Mouse (Mus musculus): Measurements from ENCODE around the gene Lgr5. TPM values are rescaled to one million over a fixed set of nuclear protein-coding genes. Genes with fewer than 3 reads are reported as not detected.

The Lgr5 gene
- polyA plus RNA-seq, 1 experiment = 1.5 TPM

DNA sequence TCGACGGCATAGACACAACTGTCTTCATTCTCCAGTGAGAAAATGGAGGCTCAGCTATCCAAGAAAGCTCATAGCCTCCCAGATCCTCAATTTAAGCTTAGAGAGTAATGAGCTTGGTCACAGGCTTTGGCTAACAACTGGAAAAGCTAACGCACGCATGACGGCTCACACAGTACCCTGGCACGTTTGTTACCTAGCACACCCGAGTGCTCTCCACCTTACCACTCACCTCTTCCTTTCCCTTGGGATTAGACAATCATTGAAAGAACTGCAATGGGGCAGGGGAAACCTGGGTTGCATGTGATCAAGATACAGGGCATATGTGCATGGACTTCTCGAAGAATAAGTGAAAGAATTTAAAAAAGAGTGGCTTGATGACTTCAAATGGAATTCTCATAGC, 119.6 kb downstream of the Lgr5 start:
- TF ChIP-seq POLR2A (IDR thresholded peaks at IDR 0.05; ENCODE audit: extremely low read depth, insufficient read depth, low read length) = no peak
- TF ChIP-seq CTCF (IDR thresholded peaks at IDR 0.05; ENCODE audit: extremely low read depth, insufficient read depth, low read length) = no peak
- H3K4me1 ChIP-seq (ENCODE audit: control insufficient read depth, insufficient read depth, low read length) = no peaks in the 10 kb centered on the region
- H3K4me3 ChIP-seq (ENCODE audit: insufficient read depth, low read length) = no peak overlapping the region
- no peak overlapping the region for H3K27ac ChIP-seq (ENCODE audit: insufficient read depth, low read length)

DNA sequence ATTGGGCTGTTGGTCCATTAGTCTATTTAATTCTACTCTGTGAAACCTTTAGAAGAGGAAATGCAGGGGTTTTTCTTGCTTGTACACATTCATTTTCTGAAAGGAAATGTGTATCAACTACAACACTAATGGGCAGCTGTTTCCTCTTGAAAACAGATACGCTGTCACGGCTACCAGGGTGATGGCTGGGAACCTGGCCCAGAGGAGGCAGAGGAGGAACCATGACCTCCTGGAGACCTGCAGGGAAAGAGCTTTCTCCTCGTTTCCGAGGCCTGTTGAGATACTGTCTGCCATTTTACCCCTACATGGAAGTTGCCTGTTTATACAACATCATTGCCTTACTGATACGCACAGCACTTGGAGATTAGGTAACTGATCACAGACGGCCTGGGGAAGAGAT, 121.8 kb downstream of the Lgr5 start:
- H3K4me3 ChIP-seq (ENCODE audit: insufficient read depth, low read length) = no peak overlapping the region
- H3K27ac ChIP-seq (ENCODE audit: insufficient read depth, low read length) = no peak overlapping the region
- TF ChIP-seq POLR2A (IDR thresholded peaks at IDR 0.05; ENCODE audit: extremely low read depth, insufficient read depth, low read length) (no peak), CTCF (IDR thresholded peaks at IDR 0.05; ENCODE audit: extremely low read depth, insufficient read depth, low read length) (no peak)
- no peaks in the 10 kb centered on the region for H3K4me1 ChIP-seq (ENCODE audit: control insufficient read depth, insufficient read depth, low read length)

DNA sequence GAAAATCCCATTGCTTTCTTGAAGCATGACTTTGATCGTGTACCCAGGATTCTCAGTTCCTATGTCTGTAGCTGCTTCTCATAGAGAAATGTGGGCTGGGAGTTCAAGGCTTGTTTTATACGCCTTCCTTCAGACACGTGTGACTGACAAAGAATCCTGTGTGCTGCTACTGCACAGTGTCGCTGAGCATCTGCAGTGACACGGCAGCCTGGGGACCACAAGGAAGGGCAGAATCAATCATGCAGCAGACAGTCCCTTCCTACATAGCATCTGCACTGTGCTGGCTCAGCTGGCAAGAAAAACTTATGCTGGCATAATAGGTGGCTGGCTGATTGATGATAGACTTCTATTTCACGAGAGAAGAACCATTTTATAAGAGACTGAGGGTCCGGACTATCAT, 122.5 kb downstream of the Lgr5 start:
- Histone ChIP-seq H3K27ac (ENCODE audit: insufficient read depth, low read length) (no peak overlapping the region), H3K4me1 (ENCODE audit: control insufficient read depth, insufficient read depth, low read length) (no peaks in the 10 kb centered on the region)
- TF ChIP-seq CTCF (IDR thresholded peaks at IDR 0.05; ENCODE audit: extremely low read depth, insufficient read depth, low read length) (no peak), POLR2A (IDR thresholded peaks at IDR 0.05; ENCODE audit: extremely low read depth, insufficient read depth, low read length) (no peak)

DNA sequence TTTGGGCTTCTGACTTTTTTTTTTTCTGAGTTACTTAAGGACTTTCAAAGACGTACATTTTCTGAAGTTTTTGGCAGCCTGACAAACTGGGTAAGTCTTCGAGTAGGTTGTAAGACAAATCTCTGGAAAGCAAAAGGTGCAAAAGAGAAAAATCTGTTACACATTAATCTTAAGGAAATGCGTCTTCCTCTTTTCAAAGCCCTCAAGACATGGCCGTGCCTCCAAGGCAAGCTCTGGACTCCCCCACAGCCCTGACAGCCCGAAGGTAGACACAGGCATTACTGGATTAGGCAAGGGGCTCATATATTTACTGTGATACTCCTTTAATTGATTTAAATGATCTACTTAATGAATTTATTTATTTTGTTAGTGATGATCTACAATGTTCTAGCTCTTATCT, 124.9 kb downstream of the Lgr5 start:
- Histone ChIP-seq H3K27ac (ENCODE audit: insufficient read depth, low read length) (no peak overlapping the region), H3K4me3 (ENCODE audit: insufficient read depth, low read length) (no peak overlapping the region), H3K4me1 (ENCODE audit: control insufficient read depth, insufficient read depth, low read length) (no peaks in the 10 kb centered on the region)
- TF ChIP-seq CTCF (IDR thresholded peaks at IDR 0.05; ENCODE audit: extremely low read depth, insufficient read depth, low read length) (no peak), POLR2A (IDR thresholded peaks at IDR 0.05; ENCODE audit: extremely low read depth, insufficient read depth, low read length) (no peak)

More for the DNA sequence above, 122.5 kb downstream of the Lgr5 start:
- H3K4me3 ChIP-seq (ENCODE audit: insufficient read depth, low read length) = no peak overlapping the region

- no peak for TF ChIP-seq CTCF (IDR thresholded peaks at IDR 0.05; ENCODE audit: extremely low read depth, insufficient read depth, low read length)
- Histone ChIP-seq H3K4me3 (ENCODE audit: insufficient read depth, low read length) (no peak overlapping the region), H3K4me1 (ENCODE audit: control insufficient read depth, insufficient read depth, low read length) (no peaks in the 10 kb centered on the region), H3K27ac (ENCODE audit: insufficient read depth, low read length) (no peak overlapping the region)
Observed at GRCm38 (mm10) chr10:115457368-115458021, 130.1 kb downstream of the Lgr5 start.

GRCm38 (mm10) chr10:115448614-115449013, 139.0 kb downstream of the Lgr5 start:
- H3K4me3 ChIP-seq (ENCODE audit: insufficient read depth, low read length) = no peak overlapping the region
- H3K4me1 ChIP-seq (ENCODE audit: control insufficient read depth, insufficient read depth, low read length) = no peaks in the 10 kb centered on the region
- TF ChIP-seq POLR2A (IDR thresholded peaks at IDR 0.05; ENCODE audit: extremely low read depth, insufficient read depth, low read length) (no peak), CTCF (IDR thresholded peaks at IDR 0.05; ENCODE audit: extremely low read depth, insufficient read depth, low read length) (no peak)
- no peak overlapping the region for H3K27ac ChIP-seq (ENCODE audit: insufficient read depth, low read length)

DNA sequence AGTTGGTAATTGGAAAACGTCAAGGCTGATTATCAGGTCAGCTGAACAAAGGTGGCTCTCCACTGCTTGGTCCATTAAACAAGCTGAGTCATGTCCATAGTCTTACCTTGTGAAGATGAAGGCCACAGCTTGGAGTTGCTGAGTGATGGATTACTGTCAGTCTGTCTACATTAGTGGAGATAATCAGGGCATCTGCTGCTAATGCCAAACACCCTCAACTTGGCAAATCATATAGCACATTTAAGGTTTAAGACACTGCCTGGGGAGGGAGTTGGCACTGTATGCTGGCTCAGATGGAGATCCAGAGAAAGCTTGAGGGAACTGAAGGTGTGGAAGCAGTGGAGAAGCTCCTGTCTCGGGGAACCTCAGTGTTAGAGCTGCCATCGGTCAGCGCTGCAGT, 150.3 kb downstream of the Lgr5 start:
- H3K4me1 ChIP-seq (ENCODE audit: control insufficient read depth, insufficient read depth, low read length) = no peaks in the 10 kb centered on the region
- H3K4me3 ChIP-seq (ENCODE audit: insufficient read depth, low read length) = no peak overlapping the region
- H3K27ac ChIP-seq (ENCODE audit: insufficient read depth, low read length) = no peak overlapping the region
- no peak for TF ChIP-seq POLR2A (IDR thresholded peaks at IDR 0.05; ENCODE audit: extremely low read depth, insufficient read depth, low read length)
- no peak for TF ChIP-seq CTCF (IDR thresholded peaks at IDR 0.05; ENCODE audit: extremely low read depth, insufficient read depth, low read length)

GRCm38 (mm10) chr10:115425351-115425750, 162.2 kb downstream of the Lgr5 start:
- Histone ChIP-seq H3K4me3 (ENCODE audit: insufficient read depth, low read length) (no peak overlapping the region), H3K27ac (ENCODE audit: insufficient read depth, low read length) (no peak overlapping the region), H3K4me1 (ENCODE audit: control insufficient read depth, insufficient read depth, low read length) (no peaks in the 10 kb centered on the region)
- TF ChIP-seq CTCF (IDR thresholded peaks at IDR 0.05; ENCODE audit: extremely low read depth, insufficient read depth, low read length) = no peak
- TF ChIP-seq POLR2A (IDR thresholded peaks at IDR 0.05; ENCODE audit: extremely low read depth, insufficient read depth, low read length) = no peak

- no peak for TF ChIP-seq POLR2A (IDR thresholded peaks at IDR 0.05; ENCODE audit: extremely low read depth, insufficient read depth, low read length)
- no peak for TF ChIP-seq CTCF (IDR thresholded peaks at IDR 0.05; ENCODE audit: extremely low read depth, insufficient read depth, low read length)
- H3K4me3 ChIP-seq (ENCODE audit: insufficient read depth, low read length) = no peak overlapping the region
- no peak overlapping the region for H3K27ac ChIP-seq (ENCODE audit: insufficient read depth, low read length)
- no peaks in the 10 kb centered on the region for H3K4me1 ChIP-seq (ENCODE audit: control insufficient read depth, insufficient read depth, low read length)
Observed at GRCm38 (mm10) chr10:115421976-115422375, 165.6 kb downstream of the Lgr5 start.

DNA sequence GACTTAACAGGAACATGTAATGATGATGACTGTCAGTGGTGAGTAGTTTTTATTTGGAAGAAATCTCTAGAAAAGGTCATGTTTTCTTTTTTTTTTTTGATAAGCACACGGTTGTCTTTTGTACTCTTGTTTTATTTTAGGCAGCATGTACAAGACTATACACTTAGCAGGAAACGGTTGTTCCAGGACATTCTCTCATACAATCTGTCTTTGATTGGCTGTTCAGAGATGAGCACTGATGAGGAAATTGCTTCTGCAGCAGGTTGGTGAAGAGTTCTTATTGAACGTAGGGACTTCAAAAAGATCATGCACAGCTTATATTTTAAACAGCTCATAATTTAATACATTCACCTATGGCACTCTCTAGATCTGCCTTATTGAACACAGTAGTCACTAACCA, 173.5 kb downstream of the Lgr5 start:
- TF ChIP-seq POLR2A (IDR thresholded peaks at IDR 0.05; ENCODE audit: extremely low read depth, insufficient read depth, low read length) = no peak
- no peak for TF ChIP-seq CTCF (IDR thresholded peaks at IDR 0.05; ENCODE audit: extremely low read depth, insufficient read depth, low read length)
- Histone ChIP-seq H3K27ac (ENCODE audit: insufficient read depth, low read length) (no peak overlapping the region), H3K4me3 (ENCODE audit: insufficient read depth, low read length) (no peak overlapping the region), H3K4me1 (ENCODE audit: control insufficient read depth, insufficient read depth, low read length) (no peaks in the 10 kb centered on the region)
